Mouse (Mus musculus) left cerebral cortex, adult 2 months (tissue): ENCODE results near the gene Mllt10. TPM values are rescaled to one million over a fixed set of nuclear protein-coding genes. Genes with fewer than 3 reads are reported as not detected.

ENCODE experiments used
- DNase-seq, 2 experiments: peaks; one replicate each; pipeline ENCODE4 v3.0.0; 2021 to 2022; ENCODE audit warnings: low spot score in 2 of 2, mixed read lengths in 1 of 2; ENCODE audit errors: extremely low spot score in 1 of 2
- H3K27ac ChIP-seq: fragments of 200-600 bp; 2 replicates; pipeline ENCODE4 v1.8.1; 2022
- H3K4me3 ChIP-seq: fragments of 200-600 bp; 2 replicates; pipeline ENCODE4 v1.8.1; 2022
- CTCF ChIP-seq: fragments of 200-600 bp; IDR thresholded peaks from 2 replicates; pipeline ENCODE4 v1.8.1; 2022; ENCODE audit warnings: antibody characterized with exemption, mild to moderate bottlenecking, moderate library complexity
- intact Hi-C: fragments of 180-260 bp; cut with DNase I; formaldehyde crosslinking; loops from one replicate; pipeline ENCODE4 v1.15.1; 2025
- total RNA-seq, 2 experiments: library from RNA; stranded (reverse); gene quantifications; 2 replicates each; pipeline ENCODE4 v1.2.3; 2021

Mllt10 gene
- total RNA-seq, 2 experiments from 2014 or later = 51.6 to 52.1 TPM

DNA sequence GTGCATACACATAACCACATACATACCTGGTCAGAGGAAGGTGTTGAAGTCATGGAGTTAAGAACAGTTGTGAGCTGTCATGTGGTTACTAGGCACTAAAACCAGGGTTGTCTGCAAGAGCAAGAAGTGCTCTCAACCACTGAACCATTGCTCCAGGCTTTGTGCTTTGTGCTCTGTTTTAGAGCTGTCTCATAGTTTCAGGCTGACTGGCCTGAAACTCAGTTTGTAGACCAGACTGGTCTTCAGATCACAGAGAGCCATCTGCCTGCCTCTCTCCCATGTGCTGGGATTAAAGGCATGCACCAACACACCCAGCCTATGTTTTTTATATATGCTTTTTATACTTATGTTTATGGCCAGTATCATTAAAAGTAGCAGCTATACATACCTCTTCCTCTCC is 52.5 kb downstream of the Mllt10 start:
- intact Hi-C loops = no loop called here
- Histone ChIP-seq H3K27ac (no peak overlapping the region), H3K4me3 (no peak overlapping the region)
- no peak for TF ChIP-seq CTCF
- no peak for DNase-seq

DNA sequence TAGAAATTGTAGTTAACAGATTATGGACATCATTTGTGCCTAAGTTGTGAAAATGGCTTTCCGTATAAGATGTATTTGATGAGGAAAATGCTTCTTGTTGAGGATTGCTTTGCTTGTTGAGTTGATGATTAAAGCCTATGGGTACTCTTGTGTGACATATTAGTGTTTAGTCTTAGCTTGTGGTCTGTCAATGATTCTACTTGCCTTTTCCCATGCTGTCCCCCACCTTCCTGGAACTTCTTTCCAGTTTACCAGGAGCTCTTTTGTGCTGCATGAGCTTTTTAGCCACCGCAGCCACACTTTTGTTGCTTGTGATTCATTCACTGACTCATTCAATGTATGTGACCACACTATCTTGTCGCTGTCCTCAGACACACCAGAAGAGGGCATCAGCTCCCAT is 53.2 kb downstream of the Mllt10 start:
- Histone ChIP-seq H3K27ac (no peak overlapping the region), H3K4me3 (no peak overlapping the region)
- intact Hi-C loops = no loop called here
- TF ChIP-seq CTCF = no peak; the same call in none of the 2 replicates
- no peak for DNase-seq

DNA sequence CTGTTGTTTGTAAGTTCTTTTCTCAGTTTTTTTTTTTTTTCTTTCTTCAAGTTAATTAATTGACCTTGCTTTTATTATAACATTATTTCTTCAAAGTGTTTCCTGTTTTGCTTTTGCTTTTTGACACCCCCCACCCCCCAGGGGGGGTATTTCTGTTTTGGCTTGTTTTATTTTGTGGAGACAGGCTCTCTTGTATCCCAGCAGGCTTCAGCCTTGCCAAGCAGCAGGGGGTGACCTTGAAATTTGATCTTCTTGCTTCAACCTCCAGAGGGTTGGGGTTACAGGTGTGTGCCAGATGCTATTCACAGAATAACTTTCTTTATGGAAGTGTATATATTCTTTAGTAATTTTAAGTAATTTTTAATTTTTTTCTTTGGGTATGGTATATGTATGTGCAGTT is 56.4 kb downstream of the Mllt10 start:
- no peak for TF ChIP-seq CTCF
- H3K27ac ChIP-seq = no peak overlapping the region
- no peak overlapping the region for H3K4me3 ChIP-seq
- intact Hi-C loops = no loop called here
- DNase-seq = no peak

GRCm38 (mm10) chr2:18116432-18116831 is 61.4 kb downstream of the Mllt10 start:
- no peak for DNase-seq
- Histone ChIP-seq H3K4me3 (no peak overlapping the region), H3K27ac (no peak overlapping the region)
- intact Hi-C loops = no loop called here
- no peak for TF ChIP-seq CTCF

DNA sequence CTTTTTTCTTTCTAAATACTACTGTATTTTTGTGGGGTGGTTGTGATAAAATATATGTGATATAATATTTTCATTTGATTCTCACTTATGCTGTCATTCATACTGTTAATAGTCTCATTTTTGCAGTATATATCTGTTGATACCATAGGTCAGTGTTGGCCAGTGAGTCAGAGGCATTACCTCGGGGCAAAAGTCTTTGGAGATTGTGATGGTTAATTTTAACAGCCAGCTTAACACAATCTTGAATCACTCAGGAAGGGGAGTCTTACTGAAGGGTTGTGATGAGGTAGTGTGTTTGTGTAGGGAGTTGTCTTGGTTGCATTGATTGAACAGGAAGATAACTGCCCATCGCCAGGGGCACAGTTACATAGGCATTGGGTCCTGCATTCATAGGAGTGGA is 83.1 kb downstream of the Mllt10 start:
- intact Hi-C loops = no loop called here
- DNase-seq = no peak

GRCm38 (mm10) chr2:18139646-18140045 is 84.6 kb downstream of the Mllt10 start:
- intact Hi-C loops = no loop called here
- no peak for TF ChIP-seq CTCF
- Histone ChIP-seq H3K4me3 (no peak overlapping the region), H3K27ac (no peak overlapping the region)
- DNase-seq = no peak

More for the DNA sequence above, 83.1 kb downstream of the Mllt10 start:
- Histone ChIP-seq H3K4me3 (no peak overlapping the region), H3K27ac (no peak overlapping the region)
- no peak for TF ChIP-seq CTCF

- intact Hi-C loops = no loop called here
- Histone ChIP-seq H3K4me3 (no peak overlapping the region), H3K27ac (no peak overlapping the region)
- TF ChIP-seq CTCF = no peak
- DNase-seq = no peak
Measured at GRCm38 (mm10) chr2:18156131-18156530, 101.1 kb downstream of the Mllt10 start.

- no peak for TF ChIP-seq CTCF
- intact Hi-C loops = no loop called here
- Histone ChIP-seq H3K27ac (no peak overlapping the region), H3K4me3 (no peak overlapping the region)
- no peak for DNase-seq
Measured at GRCm38 (mm10) chr2:18159426-18159825, 104.4 kb downstream of the Mllt10 start.

DNA sequence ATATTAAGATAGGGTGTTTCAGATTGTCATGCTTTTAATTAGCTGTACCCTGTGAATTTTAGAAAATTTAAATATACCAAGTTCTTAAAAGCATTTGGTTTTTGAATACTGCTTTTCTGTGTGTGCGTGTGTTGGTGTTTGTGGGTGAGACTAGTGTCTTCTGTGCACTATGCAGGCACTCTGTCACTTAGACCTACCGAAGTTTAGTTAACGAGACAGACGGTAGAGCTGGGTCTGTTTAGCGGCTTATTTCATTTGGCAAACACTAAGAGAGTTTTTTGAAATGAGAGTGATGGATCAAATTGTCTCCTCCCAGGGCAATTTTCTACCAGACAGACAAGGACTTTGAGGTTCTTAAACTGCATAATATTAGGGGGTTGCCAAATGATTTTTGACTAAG is 106.0 kb downstream of the Mllt10 start:
- H3K27ac ChIP-seq = no peak overlapping the region
- TF ChIP-seq CTCF = no peak
- no peak for DNase-seq
- H3K4me3 ChIP-seq = no peak overlapping the region
- intact Hi-C loops = no loop called here

DNA sequence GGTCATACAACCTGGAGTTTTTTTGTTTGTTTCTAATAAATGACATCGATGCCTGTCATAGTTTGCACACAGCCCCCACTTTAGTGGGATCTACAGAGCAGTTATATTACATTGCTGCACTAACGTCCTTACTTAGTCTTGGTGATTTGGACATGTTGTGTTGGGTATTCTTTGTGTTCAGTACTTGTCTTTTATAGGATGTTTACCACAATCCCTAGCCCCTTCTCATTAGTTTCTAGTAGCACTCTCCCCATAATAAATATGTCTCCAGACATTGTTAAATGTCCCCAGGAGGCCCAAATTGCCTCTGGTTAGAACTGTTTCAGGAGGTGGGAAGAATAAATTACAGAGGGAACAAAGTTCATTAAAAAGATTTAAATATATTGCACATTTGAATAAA is 110.5 kb downstream of the Mllt10 start:
- DNase-seq = no peak
- intact Hi-C loops = no loop called here
- no peak for TF ChIP-seq CTCF
- Histone ChIP-seq H3K4me3 (no peak overlapping the region), H3K27ac (no peak overlapping the region)

GRCm38 (mm10) chr2:18169174-18169948 is 114.3 kb downstream of the Mllt10 start:
- no peak overlapping the region for H3K4me3 ChIP-seq
- DNase-seq = no peak
- TF ChIP-seq CTCF = no peak
- intact Hi-C loops = no loop called here
- no peak overlapping the region for H3K27ac ChIP-seq

DNA sequence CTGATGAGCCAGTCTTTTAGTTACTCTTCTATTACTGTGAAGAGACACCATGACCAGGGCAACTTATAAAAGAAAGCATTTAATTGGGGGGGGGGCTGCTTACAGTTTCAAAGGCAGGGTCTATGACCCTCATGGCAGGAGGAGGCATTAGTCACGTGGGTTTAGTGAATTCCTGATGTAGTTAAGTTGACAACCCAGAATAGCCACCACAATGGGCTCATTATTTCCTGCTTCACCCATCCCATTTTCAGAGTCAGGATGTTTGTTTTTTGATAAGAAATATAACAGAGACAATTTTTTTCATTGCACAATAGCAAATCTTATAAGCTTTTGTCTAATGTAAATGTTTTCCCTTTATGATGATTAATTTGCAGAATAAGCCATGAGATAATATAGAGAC is 120.2 kb downstream of the Mllt10 start:
- Histone ChIP-seq H3K27ac (no peak overlapping the region), H3K4me3 (no peak overlapping the region)
- DNase-seq = no peak
- intact Hi-C loops = no loop called here
- TF ChIP-seq CTCF = no peak

- no peak for TF ChIP-seq CTCF
- intact Hi-C loops = no loop called here
- DNase-seq = no peak
- H3K27ac ChIP-seq = no peak overlapping the region
- no peak overlapping the region for H3K4me3 ChIP-seq
Measured at GRCm38 (mm10) chr2:18176235-18176634, 121.2 kb downstream of the Mllt10 start.
